Mouse (Mus musculus) midbrain, embryonic 14.5 days (tissue): Measurements from ENCODE around the gene Olfr1494. TPM values are rescaled to one million over a fixed set of nuclear protein-coding genes. Genes with fewer than 3 reads are reported as not detected.

Source experiments
- ATAC-seq: fragments of 200-750 bp; cut with Nextera tagmentation; 2 replicates; pipeline ENCODE4 v1.8.0; 2017; ENCODE audit warnings: moderate number of reproducible peaks, moderate library complexity; ENCODE audit not compliant: low FRiP score, low TSS enrichment
- DNase-seq: peaks from one replicate; pipeline ENCODE4 v3.0.0-alpha.2; 2015
- H3K27ac ChIP-seq: fragments of 300-500 bp; sonication (generic); replicated peaks from 2 replicates; pipeline ENCODE4 v1.5.1; 2014; ENCODE audit warnings: mild to moderate bottlenecking, low read depth, low read length, moderate library complexity
- H3K27me3 ChIP-seq: fragments of 300-500 bp; sonication (generic); 2 replicates; pipeline ENCODE4 v1.6.1; 2014; ENCODE audit warnings: low read length, control low read depth, mixed read lengths; ENCODE audit not compliant: control insufficient read depth, insufficient read depth
- H3K36me3 ChIP-seq: fragments of 300-500 bp; sonication (generic); 2 replicates; pipeline ENCODE4 v1.6.1; 2014; ENCODE audit warnings: low read length, control low read depth; ENCODE audit not compliant: control insufficient read depth, insufficient read depth
- H3K4me1 ChIP-seq: fragments of 300-500 bp; sonication (generic); 2 replicates; pipeline ENCODE4 v1.6.1; 2014; ENCODE audit warnings: mild to moderate bottlenecking, antibody characterized with exemption, low read length, control low read depth; ENCODE audit not compliant: control insufficient read depth, insufficient read depth
- H3K4me2 ChIP-seq: fragments of 300-500 bp; sonication (generic); 2 replicates; pipeline ENCODE4 v1.6.1; 2014; ENCODE audit warnings: mild to moderate bottlenecking, low read length, moderate library complexity
- H3K4me3 ChIP-seq: fragments of 300-500 bp; sonication (generic); replicated peaks from 2 replicates; pipeline ENCODE4 v1.5.1; 2014; ENCODE audit warnings: low read depth, low read length
- H3K9ac ChIP-seq: fragments of 300-500 bp; sonication (generic); replicated peaks from 2 replicates; pipeline ENCODE4 v1.6.1; 2014; ENCODE audit warnings: mild to moderate bottlenecking, low read length, moderate library complexity
- H3K9me3 ChIP-seq: fragments of 300-500 bp; sonication (generic); 2 replicates; pipeline ENCODE4 v1.6.1; 2016; ENCODE audit warnings: low read length, control low read depth, mixed read lengths; ENCODE audit not compliant: control insufficient read depth
- WGBS: fragments of 180-500 bp; shearing (Covaris S2); extraction: QIAGEN DNeasy Blood & Tissue Kit; methylation state at CpG from one replicate; pipeline ENCODE4 v1.1.7; 2014; 5-methylcytosine and 5-hydroxymethylcytosine counted together
- polyA plus RNA-seq: library from polyadenylated mRNA; unstranded; fragments of >200 nt; fragmentation: Nextera tagmentation; extraction: Ambion mirVana; gene quantifications from 2 replicates; pipeline ENCODE4 v1.2.1, GENCODE M21; 2014

Gene Olfr1494
- not detected in 2 replicates for polyA plus RNA-seq

GRCm38 (mm10) chr19:13739428-13739827, at the start of gene Olfr1494:
Gene Olfr1494 (plus strand): TSS chr19:13739728.
- ATAC-seq (no peak), DNase-seq (no peak)
- Histone ChIP-seq H3K36me3 (no peaks in the 10 kb centered on the region), H3K27ac (no peak within 1 kb of the TSS), H3K4me2 (no peak within 1 kb of the TSS), H3K4me1 (no peaks in the 10 kb centered on the region), H3K4me3 (no peak within 1 kb of the TSS), H3K9me3 (no peaks in the 10 kb centered on the region), H3K9ac (no peak within 1 kb of the TSS), H3K27me3 (no peaks in the 10 kb centered on the region)
- WGBS: 90% methylated on average over 4 of the region's 4 CpGs

DNA sequence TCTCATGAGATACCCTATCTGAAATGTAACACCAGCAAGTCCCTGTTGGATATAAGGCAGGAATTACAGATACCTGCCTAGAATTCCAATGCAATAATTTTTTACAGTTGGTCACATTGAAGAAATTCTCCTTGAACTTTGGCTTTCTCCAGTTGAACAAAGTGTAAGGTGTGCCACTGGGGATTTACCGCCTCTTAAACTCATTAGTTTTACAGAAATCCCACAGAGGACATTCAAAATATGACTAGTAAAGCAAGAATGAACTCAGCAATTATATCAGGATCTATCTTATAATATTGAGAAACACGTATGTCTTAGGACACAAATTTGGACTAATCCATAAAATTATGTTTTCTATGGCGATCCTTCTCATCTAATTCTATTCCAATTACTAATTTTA, 42.6 kb upstream of the Olfr1494 start, which contains the start of gene Olfr1491:
TSS of gene Olfr1491 (plus strand) at position 301 of the 400 bp plus-strand sequence.
- no peak for ATAC-seq
- H3K4me2 ChIP-seq: no peak within 1 kb of the TSS
- H3K9me3 ChIP-seq: no peaks in the 10 kb centered on the region; the same call in 1 of the 2 replicates
- DNase-seq: no peak
- no peaks in the 10 kb centered on the region for H3K4me1 ChIP-seq
- no peaks in the 10 kb centered on the region for H3K36me3 ChIP-seq
- H3K9ac ChIP-seq: no peak within 1 kb of the TSS
- H3K4me3 ChIP-seq: no peak within 1 kb of the TSS
- WGBS: 69% methylated on average over 3 of the region's 3 CpGs
- H3K27ac ChIP-seq: no peak within 1 kb of the TSS
- no peaks in the 10 kb centered on the region for H3K27me3 ChIP-seq

DNA sequence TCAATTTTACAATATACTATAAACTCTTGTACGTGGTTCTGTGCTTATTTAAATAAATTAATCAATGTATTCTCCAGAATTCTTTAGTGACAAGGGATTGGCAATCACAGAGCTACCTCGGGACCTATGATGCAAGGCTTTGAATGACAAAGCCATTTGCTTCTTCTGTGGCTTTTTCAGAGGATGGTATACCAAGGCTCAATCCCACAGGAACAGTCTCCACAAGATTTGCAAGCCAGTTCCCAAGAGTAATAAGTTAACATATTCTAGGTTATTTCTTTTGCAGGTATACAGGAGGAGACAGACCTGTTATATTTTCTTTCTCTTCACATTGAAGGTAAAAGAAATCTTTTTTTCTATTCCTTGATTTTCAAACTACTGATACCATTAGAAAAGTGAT, 16.6 kb upstream of the Olfr1494 start, which contains the start of gene Olfr1493-ps1:
TSS of gene Olfr1493-ps1 (plus strand) at position 301 of the 400 bp plus-strand sequence.
- no peak for ATAC-seq
- no peaks in the 10 kb centered on the region for H3K27me3 ChIP-seq
- DNase-seq: no peak
- H3K27ac ChIP-seq: no peak within 1 kb of the TSS
- WGBS: 47% methylated on average over 2 of the region's 2 CpGs
- no peaks in the 10 kb centered on the region for H3K36me3 ChIP-seq
- H3K4me2 ChIP-seq: no peak within 1 kb of the TSS
- no peaks in the 10 kb centered on the region for H3K4me1 ChIP-seq
- no peaks in the 10 kb centered on the region for H3K9me3 ChIP-seq
- H3K9ac ChIP-seq: no peak within 1 kb of the TSS
- no peak within 1 kb of the TSS for H3K4me3 ChIP-seq

- WGBS: 97% methylated on average over 1 of the region's 1 CpGs
- Histone ChIP-seq H3K4me2 (no peak overlapping the region), H3K9ac (no peak overlapping the region), H3K36me3 (no peaks in the 10 kb centered on the region), H3K27me3 (no peaks in the 10 kb centered on the region), H3K4me1 (no peaks in the 10 kb centered on the region), H3K4me3 (no peak overlapping the region), H3K27ac (no peak overlapping the region), H3K9me3 (no peaks in the 10 kb centered on the region)
- no peak for ATAC-seq
- no peak for DNase-seq
These were observed 9.8 kb downstream of the Olfr1494 start for GRCm38 (mm10) chr19:13749366-13749765.

DNA sequence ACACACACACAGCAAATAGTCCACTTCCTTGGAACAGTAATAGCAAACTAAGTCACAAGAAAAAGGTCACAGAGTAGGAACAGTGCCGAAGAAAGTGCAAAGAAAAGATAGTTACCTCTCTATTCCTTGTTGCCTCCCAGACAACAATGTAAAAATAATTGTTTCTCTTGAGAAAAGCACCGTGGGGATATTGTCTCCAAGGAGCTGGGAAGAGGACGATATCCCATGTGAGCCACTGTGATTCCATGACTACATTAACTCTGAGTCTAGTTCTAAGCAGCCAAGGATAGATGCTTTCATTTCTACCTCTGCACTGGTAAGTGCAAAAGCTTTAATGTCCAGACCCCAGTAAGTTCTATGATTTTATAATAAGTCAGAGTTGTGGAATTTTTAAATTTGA, 24.8 kb downstream of the Olfr1494 start, which contains the start of gene Olfr1495:
TSS of gene Olfr1495 (plus strand) at position 301 of the 400 bp plus-strand sequence.
- ATAC-seq (no peak), DNase-seq (no peak)
- no peaks in the 10 kb centered on the region for H3K36me3 ChIP-seq
- 84% methylated on average over 3 of the region's 3 CpGs for WGBS
- no peaks in the 10 kb centered on the region for H3K27me3 ChIP-seq
- H3K9ac ChIP-seq: no peak within 1 kb of the TSS
- H3K9me3 ChIP-seq: no peaks in the 10 kb centered on the region
- H3K4me3 ChIP-seq: no peak within 1 kb of the TSS
- no peak within 1 kb of the TSS for H3K4me2 ChIP-seq
- no peak within 1 kb of the TSS for H3K27ac ChIP-seq
- no peaks in the 10 kb centered on the region for H3K4me1 ChIP-seq

DNA sequence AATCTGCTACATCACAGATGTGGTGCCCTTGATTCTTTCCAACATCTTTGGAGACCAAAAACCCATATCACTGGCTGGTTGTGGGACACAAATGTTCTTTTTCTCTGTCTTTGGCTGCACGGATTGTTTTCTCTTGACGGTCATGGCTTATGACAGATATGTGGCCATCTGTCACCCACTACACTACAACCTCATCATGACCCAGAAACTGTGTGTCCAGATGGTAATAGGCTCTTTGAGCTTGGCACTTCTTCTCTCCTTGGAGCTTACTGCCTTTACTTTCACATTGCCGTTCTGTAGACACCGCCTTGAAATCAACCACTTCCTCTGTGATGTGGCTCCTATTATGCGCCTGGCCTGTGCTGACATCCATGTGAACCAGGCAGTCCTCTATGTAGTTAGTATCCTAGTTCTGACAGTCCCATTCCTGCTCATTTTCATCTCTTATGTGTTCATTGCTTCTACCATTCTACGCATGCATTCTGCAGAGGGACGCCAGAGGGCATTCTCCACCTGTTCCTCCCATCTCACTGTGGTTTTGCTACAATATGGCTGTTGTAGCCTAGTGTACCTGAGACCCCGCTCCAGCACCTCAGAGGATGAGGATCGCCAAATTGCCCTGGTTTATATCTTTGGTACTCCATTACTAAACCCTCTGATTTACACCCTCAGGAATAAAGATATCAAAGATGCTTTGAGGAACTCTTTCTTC, 29.2 kb downstream of the Olfr1494 start:
- no peak for ATAC-seq
- H3K9me3 ChIP-seq: no peaks in the 10 kb centered on the region
- WGBS: 93% methylated on average over 9 of the region's 9 CpGs
- H3K4me1 ChIP-seq: no peaks in the 10 kb centered on the region
- DNase-seq: no peak
- H3K4me3 ChIP-seq: no peak overlapping the region
- no peak overlapping the region for H3K4me2 ChIP-seq
- no peak overlapping the region for H3K27ac ChIP-seq
- no peak overlapping the region for H3K9ac ChIP-seq
- no peaks in the 10 kb centered on the region for H3K27me3 ChIP-seq
- no peaks in the 10 kb centered on the region for H3K36me3 ChIP-seq

- Histone ChIP-seq H3K27me3 (no peaks in the 10 kb centered on the region), H3K4me3 (no peak within 1 kb of the TSS), H3K4me2 (no peak within 1 kb of the TSS), H3K4me1 (no peaks in the 10 kb centered on the region), H3K9me3 (no peaks in the 10 kb centered on the region), H3K9ac (no peak within 1 kb of the TSS), H3K27ac (no peak within 1 kb of the TSS), H3K36me3 (no peaks in the 10 kb centered on the region)
- ATAC-seq: no peak
- no peak for DNase-seq
- WGBS: 94% methylated on average over 1 of the region's 1 CpGs
These were observed 38.0 kb downstream of the Olfr1494 start, which contains the start of gene Olfr1496 for GRCm38 (mm10) chr19:13777578-13777977. Gene Olfr1496 (plus strand): TSS chr19:13777878.

- Histone ChIP-seq H3K4me2 (no peak within 1 kb of the TSS), H3K9ac (no peak within 1 kb of the TSS), H3K27ac (no peak within 1 kb of the TSS), H3K27me3 (no peaks in the 10 kb centered on the region), H3K9me3 (no peaks in the 10 kb centered on the region), H3K4me1 (no peaks in the 10 kb centered on the region), H3K4me3 (no peak within 1 kb of the TSS), H3K36me3 (no peaks in the 10 kb centered on the region)
- DNase-seq: no peak
- ATAC-seq: no peak
These were observed 58.6 kb downstream of the Olfr1494 start, which contains the start of gene Olfr1497 for GRCm38 (mm10) chr19:13798102-13798501. Gene Olfr1497 (minus strand): TSS chr19:13798202.
